Mouse (Mus musculus): ENCODE results near the gene Mettl27.
"Not testable (repeated sequence)": the region's sequence is repeated elsewhere in the genome, so short reads cannot be mapped to it uniquely, and the experiment has no call there.

The Mettl27 gene

DNA sequence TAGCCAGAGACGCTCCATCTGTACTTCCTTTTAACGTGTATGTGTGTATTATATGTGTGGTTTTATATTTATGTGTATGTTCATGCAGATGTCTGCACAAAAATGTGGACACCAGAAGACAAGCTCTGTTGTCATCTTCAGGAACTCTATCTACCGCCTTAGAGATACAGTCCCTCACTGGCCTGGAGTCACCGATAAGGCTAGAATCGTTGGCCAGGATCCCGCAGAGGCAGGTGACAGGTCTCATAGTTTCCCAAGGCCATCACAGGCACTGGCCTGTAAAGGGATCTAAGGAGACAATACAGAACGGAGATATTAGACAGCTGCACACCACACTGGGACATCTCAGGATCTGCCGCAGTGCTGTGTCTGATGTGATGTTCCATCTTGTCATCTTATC is 11.1 kb upstream of the Mettl27 start:
- peak; percentile 80 for DNase-seq

DNA sequence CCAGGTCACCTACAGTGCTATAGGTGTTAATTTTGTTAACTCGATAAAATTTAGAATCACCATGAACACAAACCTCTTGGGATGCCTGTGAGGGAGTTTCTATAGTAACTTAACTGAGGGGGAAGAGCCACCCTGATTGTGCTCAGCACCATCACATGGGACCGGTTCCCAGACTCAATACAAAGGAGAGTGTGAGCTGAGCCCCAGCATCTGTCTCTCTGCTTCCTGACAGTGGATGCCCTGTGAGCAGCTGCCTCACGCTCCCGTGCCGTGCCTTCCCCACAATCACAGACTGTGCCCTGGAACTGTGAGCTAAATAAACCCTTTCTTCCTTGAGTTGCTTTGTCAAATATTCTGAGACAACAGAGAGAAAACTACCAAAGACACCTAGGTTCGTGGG is 9.0 kb upstream of the Mettl27 start:
- DNase-seq = no peak

DNA sequence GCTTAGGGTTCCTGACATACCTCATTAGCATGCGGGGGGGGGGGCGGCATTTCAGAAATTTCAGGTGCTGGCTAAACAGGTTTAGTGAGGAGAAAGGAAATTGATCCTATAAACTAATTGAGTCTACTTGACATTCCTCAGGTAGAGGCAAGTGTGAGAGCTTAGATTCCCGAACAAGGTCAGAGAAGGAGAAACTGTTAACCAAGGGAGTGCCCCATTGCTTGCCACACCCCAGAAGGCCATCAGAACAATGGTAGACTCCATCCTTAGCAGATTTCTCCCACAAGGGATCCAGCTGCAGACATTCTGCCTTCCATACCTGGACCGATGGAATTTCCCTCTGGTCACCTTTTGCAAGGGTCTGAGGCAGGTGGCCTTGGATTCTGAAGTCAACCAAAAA is 5.4 kb upstream of the Mettl27 start:
- DNase-seq = no peak

DNA sequence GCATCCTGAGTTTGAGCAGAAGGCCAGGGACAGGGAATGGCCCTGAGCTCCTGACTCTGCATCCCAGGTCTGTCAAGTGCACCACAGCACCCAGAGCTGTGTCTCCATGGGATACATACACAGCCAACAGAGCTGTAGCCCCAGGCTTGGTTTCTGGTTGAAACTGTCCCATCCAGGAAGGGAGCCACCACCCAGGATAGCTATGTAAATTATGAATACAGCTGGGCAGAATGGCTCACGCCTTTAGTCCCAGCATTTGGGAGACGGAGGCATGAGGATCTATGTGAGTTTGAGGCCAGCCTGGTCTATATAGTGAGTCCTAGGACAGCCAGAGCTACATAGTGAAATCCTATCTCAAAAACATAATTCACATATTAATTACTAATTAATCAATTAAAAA is 2.2 kb upstream of the Mettl27 start:
- DNase-seq = no peak

DNA sequence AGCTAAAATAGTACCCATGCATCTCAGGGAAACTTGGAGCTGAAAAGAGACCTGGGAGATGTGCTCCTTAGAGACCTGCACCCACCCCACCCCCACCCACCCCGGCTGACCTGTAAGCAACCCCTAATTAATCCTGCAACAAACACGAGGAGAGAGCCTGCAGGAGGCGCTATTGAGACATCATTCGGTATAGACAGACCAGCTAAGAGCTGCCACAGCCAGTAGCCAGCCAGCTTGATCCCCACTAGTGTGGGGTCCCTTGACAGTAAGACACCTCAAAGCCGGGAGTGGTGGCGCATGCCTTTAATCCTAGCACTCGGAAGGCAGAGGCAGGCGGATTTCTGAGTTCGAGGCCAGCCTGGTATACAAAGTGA is 722 bp downstream of the Mettl27 start:
- peak; percentile 87 for DNase-seq

DNA sequence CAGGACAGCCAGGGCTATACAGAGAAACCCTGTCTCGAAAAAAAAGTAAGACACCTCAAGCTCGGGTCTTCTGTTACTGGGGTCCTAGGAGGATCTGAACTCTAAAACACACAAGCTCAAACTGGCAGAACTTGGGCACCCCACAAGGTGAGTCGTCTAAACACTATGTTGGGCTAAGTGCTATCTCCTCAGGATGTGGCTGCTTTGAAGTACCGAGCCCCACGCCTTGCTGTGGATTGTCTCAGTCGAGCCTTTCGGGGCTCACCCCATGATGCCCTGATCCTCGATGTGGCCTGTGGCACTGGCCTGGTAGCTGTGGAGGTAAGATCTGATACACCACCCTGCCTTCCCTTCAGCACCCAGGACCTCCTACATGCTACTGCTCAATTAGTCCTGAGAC is 1.1 kb downstream of the Mettl27 start:
- no peak for DNase-seq

DNA sequence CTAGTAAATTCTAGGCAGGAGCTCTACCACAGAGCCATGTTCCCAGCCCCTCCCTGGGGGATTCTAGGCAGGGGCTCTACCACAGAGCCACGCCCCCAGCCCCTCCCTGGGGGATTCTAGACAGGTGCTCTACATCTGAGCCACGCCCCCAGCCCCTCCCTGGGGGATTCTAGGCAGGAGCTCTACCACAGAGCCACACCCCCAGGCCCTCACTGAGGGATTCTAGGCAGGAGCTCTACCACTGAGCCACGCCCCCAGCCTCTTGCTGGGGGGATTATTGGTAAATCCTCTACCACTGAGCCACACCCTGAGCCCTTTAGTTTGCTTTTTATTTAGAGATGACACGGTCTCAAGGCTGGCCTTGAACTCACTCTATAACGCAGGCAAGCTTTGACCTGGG is 1.5 kb downstream of the Mettl27 start:
- DNase-seq = not testable (repeated sequence)

DNA sequence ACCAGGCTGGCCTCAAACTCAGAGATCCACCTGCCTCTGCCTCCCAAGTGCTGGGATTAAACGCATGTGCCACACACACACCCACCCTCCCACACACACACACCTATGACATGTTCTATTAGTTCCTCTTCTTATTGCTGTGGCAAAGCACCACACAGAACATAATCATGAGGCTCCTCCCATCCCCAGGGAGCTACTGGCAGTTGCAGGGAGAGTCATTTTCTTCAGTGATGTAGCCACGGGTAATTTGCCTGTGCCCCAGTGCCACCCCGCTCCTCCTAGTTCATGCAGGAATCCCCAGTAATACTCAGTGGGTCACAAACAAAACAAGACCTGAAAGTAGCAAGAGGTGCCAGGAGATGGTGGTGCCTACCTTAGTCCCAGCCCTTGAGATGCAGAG is 2.5 kb downstream of the Mettl27 start:
- no peak for DNase-seq

DNA sequence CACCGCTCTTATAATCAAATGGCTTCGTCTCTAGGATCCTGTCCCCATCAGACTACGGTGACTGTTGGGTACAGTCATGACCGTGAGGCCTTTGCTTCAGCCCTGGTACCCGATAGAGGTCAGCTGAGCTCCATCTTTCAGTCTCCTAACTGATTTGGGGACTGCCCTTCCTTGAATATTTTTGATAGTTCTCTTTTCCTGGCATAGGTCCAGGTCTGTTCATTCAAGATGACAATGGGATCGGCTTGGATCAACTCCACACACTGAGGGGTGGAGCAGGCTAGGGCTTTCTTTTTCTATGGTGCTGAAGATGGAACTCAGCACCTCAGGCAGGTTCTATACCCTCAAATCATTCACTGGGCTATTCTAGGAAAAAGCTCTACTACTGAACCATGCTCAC is 3.9 kb downstream of the Mettl27 start:
- no peak for DNase-seq

DNA sequence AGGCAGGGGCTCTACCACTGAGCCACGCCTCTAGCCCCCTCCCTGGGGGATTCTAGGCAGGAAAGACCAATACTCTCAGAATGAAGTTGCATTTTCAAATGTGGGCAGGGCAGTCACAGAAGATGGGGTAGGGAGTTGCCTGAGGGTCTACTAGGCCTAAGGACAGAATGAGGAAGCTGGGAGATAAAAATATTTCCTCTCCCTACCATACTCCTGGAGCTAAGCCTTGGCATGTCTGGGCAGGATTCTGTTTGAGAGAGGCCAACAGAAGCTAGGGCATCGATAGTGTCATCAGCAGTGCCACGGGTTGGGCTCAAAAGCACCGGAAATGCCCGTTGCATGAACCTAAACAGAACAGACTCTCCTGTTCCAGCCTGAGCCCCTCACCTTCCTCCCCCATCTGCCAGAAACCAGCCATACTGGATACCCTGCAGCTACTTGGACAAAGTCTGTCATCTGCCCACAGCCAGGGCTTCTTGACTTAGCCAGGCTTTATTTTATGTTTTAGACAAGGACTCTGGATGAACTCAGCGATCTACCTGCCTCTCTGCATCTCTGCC is 4.5 kb downstream of the Mettl27 start:
- DNase-seq = no peak

DNA sequence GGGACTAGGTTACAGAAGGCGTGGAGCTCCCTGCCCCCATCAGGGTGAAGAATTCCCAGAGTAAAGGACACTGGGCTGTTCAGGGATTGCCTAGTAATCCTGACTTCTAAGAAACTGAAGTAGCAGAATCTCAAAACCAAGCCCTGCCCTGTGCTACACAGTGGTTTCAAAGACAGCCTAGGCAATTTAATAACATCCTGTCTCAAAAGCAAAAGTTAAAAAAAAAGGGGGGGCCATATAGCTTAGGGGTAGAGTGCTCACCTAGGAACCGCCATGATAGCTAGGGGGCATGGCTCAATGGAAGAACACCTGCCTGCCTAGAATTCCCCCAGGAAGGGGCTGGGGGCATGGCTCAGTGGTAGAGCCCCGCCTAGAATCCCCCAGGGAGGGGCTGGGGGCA is 6.9 kb downstream of the Mettl27 start:
- no peak for DNase-seq

DNA sequence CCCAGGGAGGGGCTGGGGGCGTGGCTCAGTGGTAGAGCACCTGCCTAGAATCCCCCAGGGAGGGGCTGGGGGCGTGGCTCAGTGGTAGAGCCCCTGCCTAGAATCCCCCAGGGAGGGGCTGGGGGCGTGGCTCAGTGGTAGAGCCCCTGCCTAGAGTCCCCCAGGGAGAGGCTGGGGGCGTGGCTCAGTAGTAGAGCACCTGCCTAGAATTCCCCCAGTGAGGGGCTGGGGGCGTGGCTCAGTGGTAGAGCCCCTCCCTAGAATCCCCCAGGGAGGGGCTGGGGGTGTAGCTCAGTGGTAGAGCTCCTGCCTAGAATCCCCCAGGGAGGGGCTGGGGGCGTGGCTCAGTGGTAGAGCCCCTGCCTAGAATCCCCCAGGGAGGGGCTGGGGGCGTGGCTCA is 7.4 kb downstream of the Mettl27 start:
- not testable (repeated sequence) for DNase-seq

DNA sequence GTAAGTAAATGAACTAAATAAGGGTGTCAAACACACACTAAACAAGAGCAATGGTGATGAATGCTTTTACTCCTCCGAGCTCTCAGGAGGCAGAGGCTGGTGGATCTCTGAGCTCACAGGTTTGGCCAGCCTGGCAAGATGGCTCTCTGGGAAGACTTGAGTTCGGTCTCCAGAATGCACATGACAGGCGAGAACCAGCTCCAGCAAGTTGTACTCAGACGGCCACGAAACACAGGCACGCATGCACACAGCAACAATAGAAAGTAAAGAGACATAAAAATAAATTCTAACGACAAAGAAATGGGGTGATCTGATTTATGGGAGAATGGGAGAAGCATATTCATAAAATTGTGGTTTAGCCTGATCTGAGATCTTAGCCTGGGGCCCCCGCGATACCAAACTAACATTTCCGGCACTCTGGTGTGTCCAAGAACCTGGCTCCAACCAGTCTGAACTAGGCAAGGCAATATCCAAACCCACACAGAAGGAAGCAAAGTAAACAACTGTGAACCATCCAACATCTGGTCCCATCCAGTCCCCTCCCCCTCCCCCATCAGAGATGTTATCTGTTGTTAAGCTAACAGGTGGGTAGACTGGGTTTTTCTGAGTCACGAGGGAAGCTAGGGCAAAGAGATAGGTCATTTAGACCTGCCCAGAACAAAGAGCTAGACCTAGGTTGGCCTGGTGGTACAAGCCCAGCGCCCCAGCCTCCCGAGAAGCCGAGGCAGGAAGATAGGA is 9.5 kb downstream of the Mettl27 start:
- peak; percentile 34 for DNase-seq

DNA sequence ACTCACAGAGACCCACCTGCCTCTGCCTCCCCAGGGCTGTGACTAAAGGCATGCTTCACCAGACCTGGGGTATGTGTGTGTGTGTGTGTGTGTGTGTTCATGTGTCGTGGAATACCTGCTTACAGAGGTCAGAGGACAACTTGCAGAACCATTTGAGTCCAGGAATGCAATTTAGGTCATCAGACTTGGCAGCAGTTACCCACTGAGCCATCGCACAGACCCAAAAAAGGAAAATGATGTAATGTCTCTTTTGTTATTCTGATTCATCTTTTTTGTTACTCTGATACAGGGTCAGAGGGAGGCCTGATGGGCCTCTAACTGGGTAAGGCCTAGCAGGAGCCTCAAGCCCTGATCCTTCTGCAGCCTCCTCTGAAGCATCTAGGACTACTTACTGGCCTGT is 10.6 kb downstream of the Mettl27 start:
- no peak for DNase-seq

DNA sequence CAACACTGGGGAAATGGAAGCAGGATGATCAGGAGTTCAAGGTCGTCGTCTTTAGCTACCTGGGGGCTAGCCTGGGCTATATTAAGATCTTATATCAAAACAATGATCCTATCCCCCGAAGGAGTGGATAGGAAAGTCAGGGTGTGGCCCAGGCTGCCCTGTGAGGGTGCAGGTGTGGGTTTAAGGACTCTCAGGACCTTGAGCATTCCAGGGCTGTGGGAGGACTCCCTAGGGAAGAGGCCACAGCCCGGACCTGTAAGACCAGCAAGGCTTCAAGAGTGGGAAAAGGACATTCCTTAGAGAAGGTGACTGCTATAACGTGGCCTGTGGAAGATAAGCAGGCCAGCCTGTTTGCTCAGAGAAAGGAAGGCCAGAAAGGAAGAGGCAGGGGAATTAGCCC is 12.0 kb downstream of the Mettl27 start:
- DNase-seq = no peak

DNA sequence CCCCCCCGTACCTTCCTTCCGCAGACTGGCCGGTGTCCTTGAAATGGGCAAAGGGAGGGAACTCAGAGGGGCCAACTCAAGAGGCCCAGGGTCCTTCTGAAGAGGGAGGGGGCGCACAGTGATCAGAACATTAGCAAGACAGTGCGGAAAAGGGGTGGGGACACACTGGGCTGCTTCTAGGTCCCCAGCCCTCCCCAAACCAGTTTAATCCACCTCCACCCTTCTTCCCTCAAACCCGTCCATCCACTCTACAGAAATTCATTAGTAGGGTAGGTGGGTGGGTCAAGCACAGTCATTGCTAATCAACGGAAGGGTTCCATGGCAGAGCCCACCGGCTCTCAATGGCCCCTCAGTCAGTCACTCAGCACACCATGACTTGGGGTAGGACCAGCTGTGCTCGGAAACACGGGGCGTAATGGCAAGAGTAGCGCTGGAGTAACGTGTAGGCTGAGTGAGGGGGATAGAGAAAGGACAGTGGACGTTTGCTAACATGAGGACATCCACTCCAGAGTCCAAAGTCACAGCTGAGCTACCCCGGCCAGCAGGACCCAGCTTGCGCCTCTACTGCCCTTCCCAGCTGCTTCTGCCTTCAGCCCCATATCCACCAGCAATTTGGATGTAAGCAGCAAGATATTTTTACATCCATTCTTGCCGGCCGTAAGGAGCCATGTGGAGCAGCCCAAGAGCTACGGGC is 13.2 kb downstream of the Mettl27 start:
- no peak for DNase-seq

DNA sequence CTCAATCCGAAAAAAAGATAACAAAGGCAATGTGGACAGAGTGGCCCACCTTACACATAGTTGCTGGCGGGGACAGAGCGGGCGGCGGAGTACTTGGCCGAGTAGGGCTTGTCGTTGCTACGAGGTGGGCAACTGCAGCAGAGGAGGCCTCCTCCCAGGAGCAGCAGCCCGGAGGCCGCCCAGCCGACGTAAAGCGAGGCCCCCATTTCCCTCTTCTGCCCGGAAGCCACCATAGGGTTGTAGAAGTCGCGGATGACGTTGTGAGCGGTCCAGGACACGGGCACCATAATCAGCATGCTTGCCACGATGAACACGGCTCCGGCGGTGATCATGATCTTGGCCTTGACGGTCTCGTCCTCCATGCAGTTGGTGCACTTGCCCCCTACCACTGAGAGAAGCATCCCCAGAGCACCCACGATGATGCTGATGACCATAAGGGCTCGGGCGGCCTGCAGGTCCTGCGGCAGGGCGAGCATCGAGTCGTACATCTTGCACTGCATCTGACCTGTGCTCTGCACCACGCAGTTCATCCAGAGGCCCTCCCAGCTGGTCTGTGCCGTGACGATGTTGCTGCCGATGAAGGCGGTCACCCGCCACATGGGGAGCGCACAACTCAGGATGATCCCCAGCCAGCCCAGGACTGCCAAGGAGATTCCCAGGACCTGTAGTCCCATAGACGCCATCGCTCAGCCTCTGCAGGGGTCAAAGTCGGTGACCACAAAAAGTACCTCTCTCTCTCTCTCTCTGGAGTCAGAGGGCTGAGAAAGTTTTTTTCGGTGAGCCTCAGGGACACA is 14.1 kb downstream of the Mettl27 start:
- no peak for DNase-seq

DNA sequence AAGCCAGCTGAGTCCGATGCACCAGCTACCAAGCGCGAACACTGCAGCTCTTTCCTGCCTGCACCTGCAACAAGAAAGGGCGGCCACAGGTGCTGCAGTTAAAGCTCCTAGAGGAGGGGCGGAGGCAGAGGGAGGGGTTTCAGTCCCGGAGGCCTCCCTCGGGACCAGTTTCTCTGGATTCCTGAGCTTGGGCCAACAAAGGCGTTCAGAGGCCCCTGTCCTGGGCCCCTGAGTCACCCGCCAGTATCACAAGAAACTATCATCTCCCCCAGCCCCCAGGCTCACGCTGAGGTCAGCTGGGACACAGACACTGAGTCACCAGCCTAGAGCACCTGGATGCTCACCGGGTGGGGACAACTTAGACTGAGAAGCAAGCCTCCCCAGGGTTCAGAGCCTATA is 14.7 kb downstream of the Mettl27 start, which contains the start of gene Cldn4:
Cldn4 (minus strand) TSS at position 78 of the 399 bp plus-strand sequence.
- no peak for DNase-seq

DNA sequence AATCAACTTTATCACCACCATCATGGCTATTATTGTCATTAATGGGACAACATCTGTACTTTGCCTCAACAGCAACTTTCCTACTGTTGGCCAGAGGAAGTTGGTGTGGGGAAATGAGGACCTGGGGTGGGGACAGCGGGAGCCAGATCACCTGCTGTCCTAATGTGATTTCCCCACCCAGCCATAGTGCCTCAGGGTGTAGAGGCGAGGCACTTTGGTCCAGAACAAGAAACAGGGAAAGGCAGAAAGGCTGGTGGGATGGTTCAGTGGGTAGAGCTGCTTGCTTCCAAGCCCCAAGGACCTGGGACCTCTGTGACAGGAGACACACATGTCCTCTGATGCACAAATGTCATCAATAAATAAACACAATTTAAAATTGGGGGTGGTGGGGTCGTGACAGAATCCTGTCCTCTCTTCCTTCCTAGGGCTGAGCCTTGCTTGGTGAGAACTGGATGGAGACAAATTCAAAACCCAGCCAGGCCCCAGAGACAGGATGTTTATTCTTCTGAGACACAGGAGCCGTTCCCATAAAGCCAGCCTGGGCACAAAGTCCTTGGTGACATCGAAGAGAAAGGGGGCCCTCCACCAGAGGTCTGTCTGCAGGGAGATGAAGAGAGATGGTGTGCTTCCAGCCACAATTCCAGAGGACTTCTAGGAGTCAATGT is 15.4 kb downstream of the Mettl27 start:
- no peak for DNase-seq

DNA sequence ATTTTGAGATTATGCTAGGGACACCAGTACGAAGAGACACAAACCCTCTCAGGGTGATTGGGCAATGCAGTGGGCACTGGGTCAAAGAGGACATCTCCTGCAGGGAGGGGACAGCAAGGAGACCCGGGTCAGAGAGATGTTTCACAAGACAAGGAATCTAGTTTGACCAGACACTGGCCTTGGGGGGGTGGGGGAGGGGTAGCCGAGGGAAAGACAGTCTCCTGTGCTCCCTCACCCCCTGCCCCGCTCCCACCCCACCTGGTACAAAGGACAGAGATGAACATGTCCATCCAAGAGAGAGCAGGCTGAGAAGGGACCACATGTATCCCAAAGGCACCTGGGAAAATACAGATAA is 15.9 kb downstream of the Mettl27 start:
- no peak for DNase-seq

DNA sequence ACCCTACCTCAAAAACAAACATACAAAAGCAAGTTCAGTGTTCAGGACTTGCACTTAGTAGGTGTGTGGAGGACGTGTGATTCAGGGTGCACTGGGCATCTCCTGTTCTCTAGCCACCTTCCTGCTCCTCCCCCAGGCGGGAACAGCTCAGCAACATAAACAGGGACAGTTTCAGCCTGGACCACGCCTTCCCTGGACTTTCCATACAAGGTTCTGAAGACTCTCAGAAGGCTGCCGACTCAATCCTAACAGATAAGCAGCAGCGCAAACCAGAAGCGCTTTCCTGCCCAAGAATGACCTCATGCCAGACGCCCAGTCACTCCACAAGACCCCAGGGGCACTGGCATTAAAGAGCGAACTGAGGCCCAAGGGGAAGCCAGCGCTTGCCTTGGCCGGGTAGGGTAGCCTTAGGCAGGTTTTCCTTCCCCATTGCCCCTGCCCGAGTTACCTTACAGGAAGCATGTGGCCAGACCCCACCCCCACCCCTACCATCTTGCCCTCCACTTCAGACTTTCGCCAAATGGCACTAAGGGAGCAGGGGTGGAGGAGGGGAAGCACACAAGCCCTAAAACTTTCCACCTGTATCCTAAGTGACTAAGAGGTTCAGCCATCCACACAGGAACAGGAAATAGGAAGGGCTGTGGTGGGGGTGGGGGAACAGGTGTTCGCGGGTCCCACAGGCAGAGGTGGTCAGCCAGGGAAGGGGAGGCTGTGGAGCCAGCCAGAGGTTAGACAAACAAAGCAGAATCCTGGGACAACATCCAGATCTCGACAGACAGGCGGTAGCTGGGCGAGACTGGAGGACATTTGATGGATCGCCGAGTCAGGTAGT is 19.1 kb downstream of the Mettl27 start:
- DNase-seq = peak; percentile 30

DNA sequence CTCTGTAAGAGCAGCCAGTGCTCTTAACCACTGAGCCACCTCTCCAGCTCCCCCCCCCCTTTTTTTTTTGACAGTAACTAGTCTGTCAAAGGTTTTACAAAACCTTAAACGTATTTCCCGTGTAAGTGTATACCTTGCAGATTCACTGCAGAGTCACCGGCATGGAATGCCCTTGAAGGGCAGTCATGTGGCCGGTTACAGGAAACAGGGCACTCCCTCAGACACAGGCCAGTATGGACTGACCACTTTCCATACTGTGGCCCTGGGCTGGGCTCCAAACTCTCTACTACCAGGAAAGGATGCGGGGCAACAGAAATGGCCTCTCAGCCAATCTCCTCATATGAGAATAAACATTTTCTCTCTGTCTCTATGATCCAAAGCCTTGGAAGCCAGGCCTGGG is 23.3 kb downstream of the Mettl27 start:
- no peak for DNase-seq

Data from liver (tissue).